Mouse (Mus musculus) heart, postnatal 0 days (tissue): ENCODE results near the gene Clic6. TPM values are rescaled to one million over a fixed set of nuclear protein-coding genes. Genes with fewer than 3 reads are reported as not detected.

ENCODE experiments used
- ATAC-seq: fragments of 200-750 bp; cut with Nextera tagmentation; 2 replicates; pipeline ENCODE4 v1.8.0; 2017; ENCODE audit warnings: low read depth, moderate number of reproducible peaks, moderate library complexity; ENCODE audit not compliant: insufficient read depth
- DNase-seq: peaks from one replicate; pipeline ENCODE4 v3.0.0-alpha.2; 2016; ENCODE audit warnings: low spot score
- H3K27ac ChIP-seq: fragments of 300-500 bp; sonication (generic); 2 replicates; pipeline ENCODE4 v1.5.1; 2014; ENCODE audit warnings: low read depth, mild to moderate bottlenecking
- H3K27me3 ChIP-seq: fragments of 300-500 bp; sonication (generic); 2 replicates; pipeline ENCODE4 v1.6.1; 2014; ENCODE audit warnings: low read length, mixed read lengths; ENCODE audit not compliant: control insufficient read depth, insufficient read depth
- H3K36me3 ChIP-seq: fragments of 300-500 bp; sonication (generic); replicated peaks from 2 replicates; pipeline ENCODE4 v1.6.1; 2014; ENCODE audit warnings: low read length, mixed read lengths; ENCODE audit not compliant: control insufficient read depth, insufficient read depth
- H3K4me1 ChIP-seq: fragments of 300-500 bp; sonication (generic); 2 replicates; pipeline ENCODE4 v1.6.1; 2014; ENCODE audit warnings: antibody characterized with exemption; ENCODE audit not compliant: control insufficient read depth, insufficient read depth
- H3K4me2 ChIP-seq: fragments of 300-500 bp; sonication (generic); 2 replicates; pipeline ENCODE4 v1.6.1; 2014; ENCODE audit warnings: low read depth, mild to moderate bottlenecking, low read length, moderate library complexity
- H3K4me3 ChIP-seq: fragments of 300-500 bp; sonication (generic); 2 replicates; pipeline ENCODE4 v1.5.1; 2014; ENCODE audit warnings: low read depth, low read length
- H3K9ac ChIP-seq: fragments of 300-500 bp; sonication (generic); replicated peaks from 2 replicates; pipeline ENCODE4 v1.6.1; 2014; ENCODE audit warnings: low read depth, low read length, mixed read lengths
- H3K9me3 ChIP-seq: fragments of 300-500 bp; sonication (generic); replicated peaks from 2 replicates; pipeline ENCODE4 v1.6.1; 2016; ENCODE audit warnings: low read length; ENCODE audit not compliant: control insufficient read depth
- CTCF ChIP-seq: IDR thresholded peaks from 2 replicates; pipeline ENCODE4 v1.5.1; 2016; ENCODE audit warnings: antibody characterized with exemption, control low read depth, low read depth
- EP300 ChIP-seq: IDR thresholded peaks from 2 replicates; pipeline ENCODE4 v1.6.1; 2016; ENCODE audit warnings: antibody characterized with exemption, low read depth
- WGBS: fragments of 180-500 bp; shearing (Covaris S2); extraction: QIAGEN DNeasy Blood & Tissue Kit; methylation state at CpG from one replicate; pipeline ENCODE4 v1.1.7; 2014; 5-methylcytosine and 5-hydroxymethylcytosine counted together
- polyA plus RNA-seq: library from polyadenylated mRNA; unstranded; fragments of >200 nt; fragmentation: Nextera tagmentation; extraction: Ambion mirVana; gene quantifications from 2 replicates; pipeline ENCODE4 v1.2.1, GENCODE M21; 2015
- total RNA-seq: library from RNA; depleted of rRNA; stranded (reverse); fragments of >200 nt; gene quantifications from 2 replicates; pipeline ENCODE4 v1.2.3, GENCODE M21; 2014; ENCODE audit warnings: low replicate concordance

Clic6 gene
- total and polyA plus RNA-seq, 2 experiments from 2014 or later = 0.38 to 1.1 TPM

- H3K4me1 ChIP-seq = peaks cover 7% of the 10 kb centered on the region
- no peak overlapping the region for H3K4me3 ChIP-seq
- H3K27me3 ChIP-seq = no peaks in the 10 kb centered on the region
- TF ChIP-seq CTCF (no peak), EP300 (no peak)
- 54% methylated on average over 14 of the region's 14 CpGs for WGBS
- H3K9ac ChIP-seq = no peak overlapping the region
- no peaks in the 10 kb centered on the region for H3K36me3 ChIP-seq
- no peak overlapping the region for H3K4me2 ChIP-seq
- DNase-seq (no peak), ATAC-seq (no peak)
- no peak overlapping the region for H3K27ac ChIP-seq
- no peaks in the 10 kb centered on the region for H3K9me3 ChIP-seq
Observed at GRCm38 (mm10) chr16:92468459-92468858, 17.1 kb upstream of the Clic6 start.

GRCm38 (mm10) chr16:92470706-92471105 is 14.8 kb upstream of the Clic6 start, which contains the start of gene Rcan1:
Rcan1 (minus strand) TSS chr16:92470867.
- Histone ChIP-seq H3K9me3 (no peaks in the 10 kb centered on the region), H3K27ac (no peak within 1 kb of the TSS), H3K4me1 (no peaks in the 10 kb centered on the region), H3K9ac (no peak within 1 kb of the TSS), H3K4me2 (no peak within 1 kb of the TSS), H3K36me3 (no peaks in the 10 kb centered on the region), H3K4me3 (no peak within 1 kb of the TSS), H3K27me3 (no peaks in the 10 kb centered on the region)
- no peak for TF ChIP-seq CTCF
- 69% methylated on average over 6 of the region's 6 CpGs for WGBS
- DNase-seq (no peak), ATAC-seq (no peak)

- DNase-seq (no peak), ATAC-seq (no peak)
- H3K27ac ChIP-seq = no peak overlapping the region
- no peaks in the 10 kb centered on the region for H3K4me1 ChIP-seq
- no peak overlapping the region for H3K9ac ChIP-seq
- H3K4me3 ChIP-seq = no peak overlapping the region
- no peaks in the 10 kb centered on the region for H3K27me3 ChIP-seq
- TF ChIP-seq EP300 (no peak), CTCF (no peak)
- H3K36me3 ChIP-seq = no peaks in the 10 kb centered on the region
- H3K9me3 ChIP-seq = no peaks in the 10 kb centered on the region
- H3K4me2 ChIP-seq = no peak overlapping the region
- 56% methylated on average over 3 of the region's 3 CpGs for WGBS
Observed at GRCm38 (mm10) chr16:92472898-92473297, 12.6 kb upstream of the Clic6 start.

GRCm38 (mm10) chr16:92475093-92475860 is 10.3 kb upstream of the Clic6 start:
- DNase-seq (peak; percentile 41), ATAC-seq (peak; percentile 85)
- Histone ChIP-seq H3K36me3 (no peaks in the 10 kb centered on the region), H3K9ac (no peak overlapping the region; the same call in 1 of the 2 replicates), H3K9me3 (no peaks in the 10 kb centered on the region), H3K4me1 (no peaks in the 10 kb centered on the region), H3K4me3 (peak overlapping the region; percentile 24), H3K27me3 (peaks cover 4% of the 10 kb centered on the region; the same call in 1 of the 2 replicates), H3K4me2 (peak overlapping the region; percentile 48), H3K27ac (0 out of 2 replicates have a peak overlapping the region, but pooled peaks have one; percentile 7)
- TF ChIP-seq CTCF (no peak), EP300 (no peak)
- WGBS = 30% methylated on average over 25 of the region's 25 CpGs

GRCm38 (mm10) chr16:92478561-92479150 is 6.9 kb upstream of the Clic6 start:
- no peak for ATAC-seq
- Histone ChIP-seq H3K9me3 (no peaks in the 10 kb centered on the region), H3K9ac (no peak overlapping the region), H3K36me3 (no peaks in the 10 kb centered on the region), H3K27me3 (peaks cover 6% of the 10 kb centered on the region; the same call in 1 of the 2 replicates), H3K27ac (no peak overlapping the region), H3K4me1 (no peaks in the 10 kb centered on the region), H3K4me3 (0 out of 2 replicates have a peak overlapping the region, but pooled peaks have one; percentile 6), H3K4me2 (peak overlapping the region; percentile 20)
- TF ChIP-seq CTCF = peak; percentile 78
- no peak for TF ChIP-seq EP300
- peak; percentile 61 for DNase-seq
- WGBS = 13% methylated on average over 22 of the region's 23 CpGs
